Mouse (Mus musculus): ENCODE measurements around the gene Wscd2. TPM values are rescaled to one million over a fixed set of nuclear protein-coding genes. Genes with fewer than 3 reads are reported as not detected.

The Wscd2 gene
- polyA plus RNA-seq, 1 experiment from 2014 or later, result 4.5 TPM

DNA sequence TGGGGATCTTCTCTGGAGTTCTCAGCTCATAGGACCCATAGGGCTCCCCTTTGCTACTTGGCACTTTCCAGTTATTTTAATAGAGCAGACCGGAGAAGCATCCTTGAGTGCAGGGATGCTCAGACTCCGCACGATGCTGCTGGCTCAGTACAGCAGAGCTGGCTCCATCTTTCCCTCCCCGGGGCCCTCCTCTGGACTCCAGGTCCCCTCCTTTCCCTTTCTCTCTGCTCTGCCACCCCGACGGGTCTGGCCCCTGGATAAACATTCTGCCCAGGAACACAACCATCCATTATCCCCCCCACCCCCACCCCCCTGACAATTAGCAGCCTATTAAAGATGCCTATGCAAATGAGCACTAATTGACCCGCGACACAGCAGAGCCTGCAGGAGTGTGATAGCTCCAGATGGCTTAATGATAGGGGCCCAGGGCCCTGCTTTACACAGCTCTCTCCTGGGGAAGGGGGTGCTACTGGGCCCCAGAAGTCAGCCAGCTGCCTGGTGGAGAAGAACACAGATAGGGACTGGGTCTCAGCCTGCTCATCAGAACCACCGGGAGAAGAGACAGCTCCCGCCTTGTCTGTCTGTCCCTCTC, 52.8 kb downstream of the Wscd2 start:
- Histone ChIP-seq H3K9me3 (replicated peaks) (no peaks in the 10 kb centered on the region), H3K4me1 (peaks cover 12% of the 10 kb centered on the region), H3K9ac (no peak overlapping the region), H3K4me3 (replicated peaks) (no peak overlapping the region), H3K36me3 (no peaks in the 10 kb centered on the region), H3K27ac (no peak overlapping the region), H3K27me3 (no peaks in the 10 kb centered on the region), H3K4me2 (no peak overlapping the region)
- WGBS, result 28% methylated on average over 10 of the region's 10 CpGs
- ATAC-seq (replicated peaks; ENCODE audit: low FRiP score), result no peak

DNA sequence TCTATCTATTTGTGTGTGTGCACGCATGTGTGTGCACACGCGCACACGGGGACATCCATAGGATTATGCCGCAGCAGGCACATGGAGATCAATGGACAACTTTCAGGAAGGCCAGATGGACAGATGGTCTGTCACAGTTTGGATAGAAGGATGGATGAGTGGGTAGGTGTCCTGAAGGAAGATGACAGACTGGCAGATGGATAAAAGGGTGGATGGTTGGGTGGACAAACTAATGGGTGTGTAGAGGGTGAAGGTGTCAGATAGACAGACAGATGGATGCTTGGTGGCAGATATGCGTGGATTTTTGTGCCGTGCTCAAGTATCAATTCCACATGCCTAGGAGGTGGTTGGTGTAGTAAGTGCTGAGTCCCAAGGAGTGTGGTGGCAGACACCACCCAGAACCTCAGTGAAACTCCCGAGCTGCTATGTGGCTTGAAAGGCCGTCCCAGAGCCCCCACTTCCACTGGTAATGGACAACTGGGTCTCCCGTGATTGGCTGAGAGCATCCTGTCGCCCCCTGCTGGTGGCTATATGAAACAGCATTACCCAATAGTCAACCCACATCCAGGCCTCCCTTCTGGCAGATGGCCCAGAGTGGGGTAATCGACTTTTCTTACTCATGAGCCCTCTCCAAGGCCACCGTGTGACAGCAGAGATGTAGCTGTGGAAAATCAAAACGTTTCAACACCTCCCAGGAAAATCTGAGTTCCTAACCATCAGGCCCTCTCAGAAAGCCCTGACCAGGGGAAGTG, 58.0 kb downstream of the Wscd2 start:
- 55% methylated on average over 14 of the region's 14 CpGs for WGBS
- peaks cover 33% of the 10 kb centered on the region for H3K27me3 ChIP-seq
- H3K27ac ChIP-seq, result no peak overlapping the region
- no peak for ATAC-seq (replicated peaks; ENCODE audit: low FRiP score)
- no peaks in the 10 kb centered on the region for H3K36me3 ChIP-seq
- no peak overlapping the region for H3K4me2 ChIP-seq
- H3K4me3 ChIP-seq (replicated peaks), result no peak overlapping the region
- no peak overlapping the region for H3K9ac ChIP-seq
- H3K9me3 ChIP-seq (replicated peaks), result no peaks in the 10 kb centered on the region
- H3K4me1 ChIP-seq, result 0 out of 2 replicates have a peak, but pooled peaks cover 3% of the 10 kb centered on the region

DNA sequence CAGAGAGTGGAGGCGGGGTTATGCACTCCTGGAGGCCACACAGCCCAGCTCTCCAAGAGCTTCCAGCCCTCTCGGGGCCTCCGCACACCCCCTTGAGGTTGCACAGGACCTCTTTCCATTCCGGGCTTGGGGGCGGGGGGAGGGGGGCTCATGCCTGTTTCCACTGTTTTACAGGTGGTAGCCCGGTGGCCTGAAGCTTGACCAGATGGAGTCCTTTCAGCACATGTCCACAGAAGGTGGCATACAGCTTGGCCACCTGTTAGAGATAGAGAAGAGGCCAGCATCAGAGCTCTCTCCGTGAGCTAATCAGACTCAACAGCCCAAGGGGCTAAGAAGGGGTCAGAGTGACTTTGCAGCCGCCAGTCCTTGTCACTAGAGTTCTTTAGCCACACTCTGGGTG, 60.1 kb downstream of the Wscd2 start:
- H3K4me1 ChIP-seq, result 0 out of 2 replicates have a peak, but pooled peaks cover 3% of the 10 kb centered on the region
- ATAC-seq (replicated peaks; ENCODE audit: low FRiP score), result no peak
- 72% methylated on average over 8 of the region's 8 CpGs for WGBS

DNA sequence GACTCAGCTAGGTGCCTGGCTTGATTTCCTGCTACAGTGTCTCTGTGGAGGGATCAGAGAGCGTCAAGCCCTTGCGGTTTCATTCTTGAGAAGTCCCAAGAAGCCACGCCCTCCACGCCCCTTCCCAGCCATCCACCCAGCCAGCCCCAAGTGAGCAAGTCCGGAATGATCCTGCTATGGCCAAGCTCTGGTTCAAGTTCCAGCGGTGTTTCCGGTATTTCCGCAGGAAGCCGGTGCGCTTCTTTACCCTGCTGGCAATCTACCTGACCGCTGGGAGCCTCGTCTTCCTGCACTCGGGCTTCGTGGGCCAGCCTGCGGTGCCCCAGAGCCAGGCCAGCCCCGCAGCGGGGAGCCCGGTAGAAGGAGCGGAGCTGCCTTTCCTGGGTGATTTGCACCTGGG, 60.6 kb downstream of the Wscd2 start:
- Histone ChIP-seq H3K4me3 (replicated peaks) (no peak overlapping the region), H3K27me3 (peaks cover 39% of the 10 kb centered on the region), H3K9me3 (replicated peaks) (no peaks in the 10 kb centered on the region), H3K4me2 (no peak overlapping the region), H3K9ac (no peak overlapping the region), H3K36me3 (no peaks in the 10 kb centered on the region), H3K27ac (no peak overlapping the region), H3K4me1 (0 out of 2 replicates have a peak, but pooled peaks cover 3% of the 10 kb centered on the region)
- ATAC-seq (replicated peaks; ENCODE audit: low FRiP score), result no peak
- WGBS, result 22% methylated on average over 19 of the region's 19 CpGs

More for the DNA sequence above, 60.1 kb downstream of the Wscd2 start:
- Histone ChIP-seq H3K9ac (no peak overlapping the region), H3K4me2 (no peak overlapping the region), H3K36me3 (no peaks in the 10 kb centered on the region), H3K27me3 (peaks cover 39% of the 10 kb centered on the region), H3K4me3 (replicated peaks) (no peak overlapping the region), H3K9me3 (replicated peaks) (no peaks in the 10 kb centered on the region), H3K27ac (no peak overlapping the region)

DNA sequence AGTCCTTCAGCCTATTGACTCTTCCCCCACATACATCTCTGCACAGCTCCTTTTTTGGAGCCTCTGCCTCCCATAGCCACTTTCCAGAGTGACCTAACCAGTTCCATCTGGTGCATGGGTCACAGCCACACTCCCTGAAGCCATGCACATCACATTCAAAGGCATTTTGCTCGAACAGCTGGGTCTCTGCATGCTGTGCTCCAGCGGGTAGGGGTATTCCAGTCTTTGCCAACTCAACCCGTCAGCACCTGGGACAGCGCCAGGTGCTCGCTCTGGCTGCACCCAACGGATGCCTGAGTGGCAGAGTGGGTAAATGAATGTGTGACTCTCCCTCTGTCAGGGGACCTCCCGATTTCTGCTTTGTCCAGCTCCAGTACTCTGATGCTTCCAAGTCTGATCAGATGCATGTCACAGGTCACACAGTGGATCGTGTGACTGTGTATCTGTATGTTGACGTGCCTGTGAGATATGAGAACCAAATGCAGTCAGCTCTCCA, 63.3 kb downstream of the Wscd2 start:
- no peak overlapping the region for H3K27ac ChIP-seq
- 10% methylated on average over 9 of the region's 9 CpGs for WGBS
- 0 out of 2 replicates have a peak, but pooled peaks have one; percentile 33 for ATAC-seq (replicated peaks; ENCODE audit: low FRiP score)

DNA sequence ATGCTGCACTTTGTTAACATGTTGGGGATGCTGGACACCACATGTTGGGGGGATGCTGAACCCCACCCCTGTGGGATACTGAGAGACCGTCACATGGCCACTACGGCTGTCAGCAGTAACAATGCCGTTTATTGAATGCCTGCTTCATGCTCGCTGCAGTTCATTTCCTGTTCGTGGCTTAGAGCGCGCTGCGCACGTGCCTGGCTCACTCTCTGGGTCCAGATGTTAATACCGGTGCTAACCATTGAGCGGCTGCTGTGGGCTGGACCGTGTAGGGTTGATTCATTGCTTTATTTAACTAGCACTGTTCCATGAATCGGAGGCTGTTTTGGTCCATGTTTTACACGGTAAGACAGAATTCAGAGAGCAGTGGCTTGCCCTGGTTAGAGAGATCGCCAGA, 64.0 kb downstream of the Wscd2 start:
- Histone ChIP-seq H3K4me1 (0 out of 2 replicates have a peak, but pooled peaks cover 3% of the 10 kb centered on the region), H3K9me3 (replicated peaks) (no peaks in the 10 kb centered on the region), H3K9ac (no peak overlapping the region), H3K27me3 (peaks cover 39% of the 10 kb centered on the region), H3K36me3 (no peaks in the 10 kb centered on the region), H3K4me3 (replicated peaks) (no peak overlapping the region), H3K4me2 (no peak overlapping the region), H3K27ac (no peak overlapping the region)
- no peak for ATAC-seq (replicated peaks; ENCODE audit: low FRiP score)
- WGBS, result 62% methylated on average over 15 of the region's 15 CpGs

More for the DNA sequence above, 63.3 kb downstream of the Wscd2 start:
- Histone ChIP-seq H3K9ac (no peak overlapping the region), H3K9me3 (replicated peaks) (no peaks in the 10 kb centered on the region), H3K4me2 (no peak overlapping the region), H3K27me3 (peaks cover 39% of the 10 kb centered on the region), H3K4me1 (0 out of 2 replicates have a peak, but pooled peaks cover 3% of the 10 kb centered on the region), H3K4me3 (replicated peaks) (no peak overlapping the region), H3K36me3 (no peaks in the 10 kb centered on the region)

DNA sequence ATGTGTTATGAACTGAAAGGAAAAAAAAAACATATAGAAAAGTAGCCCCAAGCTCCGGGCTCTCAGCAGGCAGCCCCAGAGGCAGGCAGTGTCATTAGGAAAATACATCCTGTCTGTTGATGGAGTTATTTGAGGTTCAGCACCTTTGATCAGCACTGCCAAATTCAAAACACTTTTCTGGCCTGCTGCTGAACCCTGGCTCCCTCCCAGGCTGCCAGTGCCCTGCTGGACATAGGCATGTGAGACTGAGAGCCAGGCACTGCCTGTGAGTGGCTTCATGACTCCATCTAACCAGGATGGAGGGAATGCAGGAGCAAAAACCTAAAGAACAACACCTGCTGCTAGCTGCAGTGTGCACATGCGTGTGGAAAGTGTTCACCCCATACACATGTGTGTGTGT, 64.4 kb downstream of the Wscd2 start:
- Histone ChIP-seq H3K4me3 (replicated peaks) (no peak overlapping the region), H3K27ac (no peak overlapping the region), H3K36me3 (no peaks in the 10 kb centered on the region), H3K4me1 (0 out of 2 replicates have a peak, but pooled peaks cover 3% of the 10 kb centered on the region), H3K4me2 (no peak overlapping the region), H3K9me3 (replicated peaks) (no peaks in the 10 kb centered on the region), H3K9ac (no peak overlapping the region), H3K27me3 (peaks cover 39% of the 10 kb centered on the region)
- 85% methylated on average over 2 of the region's 2 CpGs for WGBS
- ATAC-seq (replicated peaks; ENCODE audit: low FRiP score), result no peak

DNA sequence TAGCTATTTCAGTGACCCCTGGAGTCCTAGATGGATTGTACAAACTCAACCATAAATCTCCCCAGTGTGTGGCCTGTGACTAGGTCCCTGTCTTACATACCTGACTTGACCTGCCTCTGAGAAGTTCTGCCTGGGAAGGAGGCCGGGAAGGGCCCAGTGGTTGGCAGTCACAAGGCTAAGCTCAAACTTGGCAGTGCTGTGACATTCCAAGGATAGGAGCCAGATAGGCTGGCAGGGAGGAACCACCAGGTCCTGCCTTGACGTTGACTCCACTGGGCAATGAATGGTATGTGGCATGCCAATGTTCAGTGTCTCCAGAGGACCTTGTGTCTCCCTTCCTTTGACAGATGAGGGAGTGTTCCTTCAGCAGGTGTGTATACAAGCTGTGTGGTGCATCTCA, 65.6 kb downstream of the Wscd2 start:
- 64% methylated on average over 2 of the region's 2 CpGs for WGBS
- ATAC-seq (replicated peaks; ENCODE audit: low FRiP score), result no peak
- Histone ChIP-seq H3K27ac (no peak overlapping the region), H3K4me3 (replicated peaks) (no peak overlapping the region), H3K4me1 (0 out of 2 replicates have a peak, but pooled peaks cover 2% of the 10 kb centered on the region), H3K36me3 (no peaks in the 10 kb centered on the region), H3K27me3 (peaks cover 29% of the 10 kb centered on the region), H3K9me3 (replicated peaks) (no peaks in the 10 kb centered on the region), H3K9ac (no peak overlapping the region), H3K4me2 (no peak overlapping the region)

DNA sequence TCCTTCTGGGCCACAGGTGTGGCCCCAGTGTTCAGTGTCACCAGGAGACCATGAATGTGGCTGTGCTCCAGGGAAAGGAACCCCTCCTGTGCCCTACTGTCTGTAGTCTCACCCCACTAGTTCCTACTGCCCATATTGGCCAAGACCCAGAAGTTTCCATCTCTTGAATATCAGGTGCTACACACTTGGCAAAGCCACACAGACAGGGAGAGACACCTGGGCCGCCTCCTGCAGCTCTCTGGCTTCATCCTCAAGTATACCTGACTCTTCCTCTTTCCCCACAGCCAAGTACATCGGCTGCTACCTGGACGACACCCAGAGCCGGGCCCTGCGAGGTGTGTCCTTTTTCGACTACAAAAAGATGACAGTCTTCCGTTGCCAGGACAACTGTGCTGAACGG, 67.9 kb downstream of the Wscd2 start:
- ATAC-seq (replicated peaks; ENCODE audit: low FRiP score), result no peak
- 88% methylated on average over 8 of the region's 8 CpGs for WGBS
- no peak overlapping the region for H3K4me3 ChIP-seq (replicated peaks)
- H3K36me3 ChIP-seq, result no peaks in the 10 kb centered on the region
- no peak overlapping the region for H3K27ac ChIP-seq
- no peak overlapping the region for H3K9ac ChIP-seq
- H3K9me3 ChIP-seq (replicated peaks), result no peaks in the 10 kb centered on the region
- no peaks in the 10 kb centered on the region for H3K4me1 ChIP-seq
- H3K27me3 ChIP-seq, result peaks cover 10% of the 10 kb centered on the region
- H3K4me2 ChIP-seq, result no peak overlapping the region

DNA sequence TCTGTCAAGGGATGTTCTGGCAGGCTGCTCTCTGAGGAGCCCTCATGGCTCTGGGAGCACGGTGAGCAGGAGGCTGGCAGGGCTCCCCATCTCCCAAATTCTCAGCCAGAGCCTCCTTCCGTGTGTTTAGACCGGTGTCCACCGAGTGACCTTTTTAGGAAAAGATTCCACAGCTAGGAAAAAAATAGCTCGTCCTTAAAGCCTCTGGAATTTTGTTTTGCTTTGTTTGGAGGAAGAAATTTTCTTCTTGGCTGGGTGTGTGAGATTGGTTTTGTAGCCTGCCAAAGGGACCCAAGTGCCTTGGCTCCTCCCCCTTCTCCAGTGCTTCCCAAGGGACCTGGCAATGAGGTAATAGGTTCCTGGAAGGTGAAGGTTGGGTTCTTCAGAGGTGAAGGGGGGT, 69.5 kb downstream of the Wscd2 start:
- H3K9me3 ChIP-seq (replicated peaks), result no peaks in the 10 kb centered on the region
- WGBS, result 66% methylated on average over 5 of the region's 5 CpGs
- 0 out of 2 replicates have a peak, but pooled peaks cover 6% of the 10 kb centered on the region for H3K27me3 ChIP-seq
- no peaks in the 10 kb centered on the region for H3K36me3 ChIP-seq
- H3K4me3 ChIP-seq (replicated peaks), result no peak overlapping the region
- H3K9ac ChIP-seq, result no peak overlapping the region
- no peak overlapping the region for H3K4me2 ChIP-seq
- no peak overlapping the region for H3K27ac ChIP-seq
- no peak for ATAC-seq (replicated peaks; ENCODE audit: low FRiP score)
- H3K4me1 ChIP-seq, result no peaks in the 10 kb centered on the region

DNA sequence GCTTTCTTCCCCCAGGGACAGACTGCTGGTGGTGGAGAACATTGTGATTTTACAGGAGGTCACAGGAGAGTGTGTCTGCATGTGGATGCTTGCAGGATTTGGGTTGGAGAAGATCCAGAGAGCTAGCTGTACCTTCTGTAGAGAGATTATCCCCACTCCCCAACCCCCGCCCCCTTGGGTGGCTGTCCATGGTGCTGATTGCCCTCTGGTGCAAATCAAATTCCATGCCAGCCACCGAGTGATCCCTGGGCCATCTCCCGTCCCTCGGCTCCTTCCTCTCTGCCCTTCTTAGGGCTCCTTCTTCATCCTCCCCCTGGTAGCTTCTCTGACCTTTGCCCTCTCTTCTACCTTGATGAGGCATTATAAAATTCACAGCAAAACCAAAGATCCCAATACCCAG, 74.3 kb downstream of the Wscd2 start:
- H3K4me2 ChIP-seq, result no peak overlapping the region
- peaks cover 3% of the 10 kb centered on the region; the same call in 1 of the 2 replicates for H3K27me3 ChIP-seq
- no peak overlapping the region for H3K27ac ChIP-seq
- no peaks in the 10 kb centered on the region for H3K9me3 ChIP-seq (replicated peaks)
- H3K4me3 ChIP-seq (replicated peaks), result no peak overlapping the region
- H3K9ac ChIP-seq, result no peak overlapping the region
- no peaks in the 10 kb centered on the region for H3K4me1 ChIP-seq
- ATAC-seq (replicated peaks; ENCODE audit: low FRiP score), result no peak
- 18% methylated on average over 4 of the region's 4 CpGs for WGBS
- H3K36me3 ChIP-seq, result no peaks in the 10 kb centered on the region

DNA sequence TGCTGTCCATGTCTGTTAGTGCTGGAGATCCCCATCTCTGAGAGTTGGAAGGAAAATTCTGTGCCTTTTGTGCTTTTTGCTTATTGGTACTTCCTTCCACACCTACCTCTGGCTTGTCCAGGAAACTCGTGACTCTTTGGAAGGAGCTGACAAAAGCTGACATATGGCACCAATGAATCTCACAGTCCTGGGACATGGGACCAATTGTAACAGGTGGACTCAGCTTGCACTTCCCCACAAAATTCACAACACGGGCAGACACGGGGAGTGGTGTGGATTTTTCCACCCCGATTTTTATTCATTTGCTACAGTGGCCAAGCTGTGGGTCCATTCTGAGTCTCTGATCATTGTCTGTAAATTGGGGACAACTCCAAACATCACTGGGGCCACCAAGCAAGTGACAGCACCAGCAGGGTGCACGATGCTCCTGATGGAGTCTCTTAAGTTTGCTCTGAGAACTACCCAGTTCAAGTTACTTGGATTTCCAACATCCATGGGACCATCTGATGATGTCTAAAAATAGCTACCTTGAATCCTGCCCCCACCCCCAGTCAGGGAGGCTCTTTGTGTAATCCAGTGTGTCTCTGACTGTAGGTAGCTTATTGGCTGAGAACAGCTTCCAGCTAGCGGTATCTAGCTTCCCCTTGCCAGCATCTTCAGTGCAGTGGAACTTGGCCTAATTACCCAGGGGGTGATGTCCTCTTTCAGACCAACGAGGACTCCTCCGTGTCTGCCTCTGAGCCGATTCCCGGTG, 75.1 kb downstream of the Wscd2 start:
- 76% methylated on average over 10 of the region's 10 CpGs for WGBS
- no peak overlapping the region for H3K9ac ChIP-seq
- peaks cover 3% of the 10 kb centered on the region; the same call in 1 of the 2 replicates for H3K27me3 ChIP-seq
- no peak overlapping the region for H3K4me2 ChIP-seq
- H3K4me1 ChIP-seq, result no peaks in the 10 kb centered on the region
- no peak overlapping the region for H3K27ac ChIP-seq
- no peaks in the 10 kb centered on the region for H3K9me3 ChIP-seq (replicated peaks)
- ATAC-seq (replicated peaks; ENCODE audit: low FRiP score), result no peak
- H3K4me3 ChIP-seq (replicated peaks), result no peak overlapping the region
- no peaks in the 10 kb centered on the region for H3K36me3 ChIP-seq
